Mouse (Mus musculus) cerebellum, adult 2 months (tissue): Measurements from ENCODE around the gene Fam222b.

ENCODE experiments used
- CTCF ChIP-seq: fragments of 200-500 bp; IDR thresholded peaks from 2 replicates; pipeline ENCODE4 v1.5.1; 2011; ENCODE audit warnings: low read depth, mild to moderate bottlenecking, control low read depth, low read length, moderate library complexity, borderline replicate concordance; ENCODE audit not compliant: insufficient read depth
- POLR2A ChIP-seq: fragments of 200-500 bp; IDR thresholded peaks from 2 replicates; pipeline ENCODE4 v1.6.1; 2011; ENCODE audit warnings: low read length, control low read depth, borderline replicate concordance; ENCODE audit not compliant: insufficient read depth

DNA sequence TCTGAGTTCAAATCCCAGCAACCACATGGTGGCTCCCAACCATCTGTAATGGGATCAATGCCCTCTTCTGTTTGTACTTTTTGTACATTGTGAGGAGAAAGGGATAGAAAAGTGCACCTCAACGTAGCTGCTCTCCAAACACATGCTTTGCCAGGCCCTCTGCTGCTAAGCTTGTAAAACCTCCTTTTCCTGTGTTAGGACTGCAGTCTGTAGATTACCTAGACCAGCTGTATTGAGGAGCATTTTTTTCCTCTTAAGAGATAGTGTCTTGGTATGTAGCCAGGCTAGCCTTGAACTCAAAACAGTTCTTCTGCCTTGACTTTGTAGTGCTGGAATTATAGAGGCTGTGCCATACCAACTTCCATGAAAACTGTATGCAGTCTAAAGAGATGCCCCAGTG lies 41.7 kb downstream of the Fam222b start:
- TF ChIP-seq CTCF (no peak), POLR2A (no peak)
